Mouse (Mus musculus) frontal cortex, adult 2 months (tissue): ENCODE results near the gene BC067074. TPM values are rescaled to one million over a fixed set of nuclear protein-coding genes. Genes with fewer than 3 reads are reported as not detected.
"Not testable (repeated sequence)": the region's sequence is repeated elsewhere in the genome, so short reads cannot be mapped to it uniquely, and the experiment has no call there.

Experiments used
- DNase-seq, 2 experiments: peaks; one replicate each; pipeline ENCODE4 v3.0.0; 2022; ENCODE audit warnings: low spot score in 1 of 2; ENCODE audit errors: extremely low spot score in 1 of 2
- polyA plus RNA-seq: library from polyadenylated mRNA; depleted of rRNA; stranded (reverse); fragments of >200 nt; gene quantifications from 2 replicates; pipeline ENCODE4 v1.2.3, GENCODE M21; 2012

BC067074 gene
- polyA plus RNA-seq, 1 experiment = 1.8 TPM

DNA sequence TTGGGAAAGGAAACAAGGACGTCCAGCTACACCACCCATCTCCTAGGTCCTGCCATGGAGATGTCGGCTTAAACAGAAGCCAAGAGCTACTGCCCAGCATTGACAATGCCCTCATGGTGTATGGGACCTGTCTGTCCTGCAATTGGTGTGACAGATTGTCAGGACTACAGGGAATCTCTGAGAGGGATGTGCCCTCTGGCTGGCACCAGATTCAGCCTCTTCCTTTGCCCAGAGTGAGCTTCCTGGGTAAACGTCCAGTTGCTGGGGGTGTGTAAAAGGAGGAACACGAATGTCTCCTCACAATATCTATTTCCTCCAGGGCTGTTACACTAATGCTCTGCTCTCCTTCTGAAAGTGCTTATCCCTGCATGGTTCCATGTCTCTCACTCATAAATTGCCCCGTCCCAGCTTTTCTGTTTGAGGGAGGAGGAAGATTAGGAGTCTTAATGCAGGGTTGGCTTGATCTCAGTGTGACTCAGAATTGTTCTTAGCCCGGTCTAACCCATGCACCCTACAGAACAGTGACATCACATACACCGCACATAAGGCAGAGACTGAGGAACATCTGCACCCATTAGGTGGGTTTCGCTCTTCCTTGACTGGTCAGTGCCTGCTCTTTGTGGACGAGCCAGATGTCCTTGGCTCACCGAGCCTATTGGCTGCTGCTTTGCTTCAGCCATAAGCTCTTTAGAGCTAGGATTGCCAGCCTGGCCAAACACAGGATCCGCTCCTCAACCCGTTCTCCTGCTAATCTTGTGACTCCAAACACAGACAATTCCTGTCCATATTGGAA lies 80.5 kb downstream of the BC067074 start:
- DNase-seq = no peak

DNA sequence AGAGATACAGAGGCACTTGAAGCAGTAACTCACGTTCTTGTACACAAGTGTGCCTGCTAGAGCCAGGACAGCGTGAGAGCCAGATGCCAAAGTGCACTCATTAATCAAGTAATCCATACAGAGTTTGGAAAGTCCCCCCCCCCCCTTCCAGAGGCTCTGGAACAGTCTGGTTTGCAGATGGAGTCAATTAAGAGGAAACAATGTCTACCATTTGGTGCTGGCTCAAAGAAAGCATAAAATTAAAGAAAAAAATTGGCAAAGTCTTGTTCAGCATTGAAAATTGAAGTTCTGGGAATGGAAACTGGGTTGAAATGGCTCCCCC lies 81.1 kb downstream of the BC067074 start:
- DNase-seq = no peak

DNA sequence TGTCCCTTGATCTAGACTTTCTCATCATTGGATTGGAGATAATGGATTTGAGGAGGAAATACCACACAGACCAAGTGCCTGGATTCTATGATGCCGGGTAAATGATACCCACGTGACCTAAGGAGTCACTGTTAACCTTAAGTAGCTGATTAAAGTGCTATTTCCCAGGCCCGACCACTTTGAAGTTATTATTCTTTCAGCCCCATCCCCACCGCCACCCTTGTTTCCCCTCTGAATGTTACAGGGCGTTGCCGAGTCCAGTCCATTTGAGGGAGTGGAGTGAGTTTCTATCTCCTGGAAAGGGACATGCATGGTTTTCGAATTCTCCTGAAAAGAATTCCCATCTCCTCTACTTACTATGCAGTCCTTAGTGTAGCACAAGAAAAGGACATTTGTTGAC lies 84.7 kb downstream of the BC067074 start:
- DNase-seq = no peak

DNA sequence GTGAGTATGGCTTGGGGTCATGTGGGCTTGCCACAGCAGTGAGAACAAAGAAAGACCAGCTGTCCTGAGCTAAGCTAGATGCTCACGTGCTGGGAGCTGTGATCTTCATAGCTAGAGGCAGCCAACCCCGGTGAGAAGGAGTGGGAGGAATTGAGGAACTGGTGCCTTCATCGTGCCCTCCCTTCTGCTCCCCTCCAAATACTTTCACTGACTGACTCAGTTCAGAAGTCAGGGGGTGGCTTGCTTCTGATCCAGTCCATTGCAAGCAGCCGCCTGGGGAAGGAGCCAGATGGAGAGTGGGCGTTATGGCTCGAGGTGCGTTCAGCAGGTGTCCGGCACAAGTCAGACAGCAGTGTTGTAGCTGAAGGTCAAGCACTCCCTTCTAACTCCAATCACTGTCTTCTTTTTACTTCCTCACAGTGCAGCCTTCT lies 86.0 kb downstream of the BC067074 start:
- DNase-seq = peak; percentile 16 to 62

DNA sequence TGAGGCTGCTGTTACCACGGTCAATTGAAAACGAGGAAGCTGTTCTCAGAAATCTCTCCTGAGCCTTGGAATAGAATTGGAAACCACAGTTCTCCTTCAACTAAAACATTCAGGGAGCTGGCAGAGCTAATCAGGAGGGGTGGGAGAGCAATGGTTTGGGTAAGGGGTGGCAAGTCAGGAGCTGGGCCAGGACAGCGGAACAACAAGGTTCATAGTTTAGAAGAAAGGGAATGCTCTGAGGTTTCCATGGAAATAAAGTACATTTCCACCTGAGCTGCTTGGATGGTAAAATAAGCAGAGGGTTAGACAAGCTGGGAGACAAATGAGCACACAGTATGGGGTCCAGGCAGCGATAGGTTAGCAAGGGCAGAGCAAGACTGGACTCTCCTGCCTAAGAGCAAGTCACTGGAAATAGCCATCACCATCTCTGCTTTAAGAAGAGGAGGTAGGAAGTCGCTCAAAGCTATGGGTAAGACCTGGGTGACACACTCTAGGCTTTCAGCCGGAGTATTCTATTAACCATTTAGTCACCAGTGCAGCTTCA lies 86.9 kb downstream of the BC067074 start:
- no peak for DNase-seq

DNA sequence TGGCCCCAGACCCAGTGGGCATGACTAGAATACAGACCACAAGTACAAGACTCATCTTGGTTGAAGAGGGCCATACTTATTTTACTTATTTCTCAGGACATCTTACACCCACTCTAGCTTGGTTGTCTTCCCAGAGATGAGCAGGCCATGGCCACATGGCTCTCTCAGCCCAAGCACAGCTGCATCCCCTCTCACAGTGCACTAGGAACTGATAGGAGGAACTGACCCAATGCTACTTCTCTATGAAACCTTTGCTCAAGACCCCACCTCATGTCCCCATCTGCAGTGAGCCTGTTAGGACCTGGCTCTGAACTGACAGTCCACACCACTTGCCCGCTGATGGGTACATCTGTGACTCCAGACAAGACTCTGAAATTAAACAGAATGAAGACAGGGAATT lies 88.8 kb downstream of the BC067074 start:
- DNase-seq = peak in 1 of 2 experiments; percentile 7

DNA sequence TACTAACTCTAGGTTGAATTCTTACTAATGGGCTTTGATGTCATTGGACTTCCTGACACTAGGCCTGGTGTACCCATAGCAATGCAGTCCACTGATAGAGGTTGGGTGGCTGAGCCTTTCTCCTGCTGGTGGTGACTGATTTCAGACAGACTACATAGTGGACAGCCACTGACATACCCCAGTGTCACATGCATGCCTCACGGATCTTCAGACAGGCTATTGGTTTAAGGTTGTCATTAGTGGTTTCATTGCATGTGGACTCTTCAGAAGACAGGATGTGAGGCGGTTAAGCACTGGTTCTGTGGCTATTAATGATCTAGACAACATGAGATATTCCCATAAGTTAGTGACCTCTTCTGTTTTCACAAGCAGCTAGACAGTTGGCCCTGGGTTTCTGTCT lies 89.2 kb downstream of the BC067074 start:
- no peak for DNase-seq

DNA sequence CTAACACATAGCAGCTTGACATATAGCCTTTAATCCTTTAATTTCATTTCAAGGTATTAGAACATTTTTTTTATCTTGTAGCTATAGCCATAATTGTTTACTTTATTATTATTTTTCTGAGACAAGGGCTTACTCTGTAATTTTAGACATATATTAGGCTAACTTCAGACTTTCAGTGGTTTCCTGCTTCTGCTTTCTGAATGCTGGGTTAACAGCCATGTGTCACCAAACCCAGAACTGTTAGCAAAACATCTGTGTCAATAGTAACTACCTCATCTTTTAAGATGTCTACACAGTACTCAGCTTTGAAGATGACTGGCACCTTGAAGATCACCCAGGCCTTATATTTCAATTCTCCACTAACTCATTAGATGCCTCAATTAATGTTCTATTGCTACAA lies 89.8 kb downstream of the BC067074 start:
- DNase-seq = not testable (repeated sequence)

DNA sequence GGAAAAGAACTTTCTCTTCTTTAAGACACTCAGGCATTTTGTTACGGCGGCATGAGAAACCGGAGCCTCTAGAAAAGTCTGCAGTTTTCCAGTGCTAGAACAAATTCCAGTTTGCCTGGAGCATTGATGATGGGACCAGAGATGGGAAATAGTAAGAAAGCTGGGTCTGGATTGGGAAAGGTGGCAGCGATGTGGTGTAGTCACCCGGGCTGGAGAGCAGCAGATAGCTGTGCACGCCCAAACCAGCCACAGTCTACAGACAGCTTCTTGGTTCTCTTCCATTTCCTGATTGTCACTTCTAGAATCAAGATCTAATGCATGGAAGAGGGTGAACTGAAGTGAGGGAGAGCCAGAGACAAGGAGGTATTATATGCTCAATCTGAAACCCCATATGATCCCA lies 100.4 kb downstream of the BC067074 start:
- no peak for DNase-seq

DNA sequence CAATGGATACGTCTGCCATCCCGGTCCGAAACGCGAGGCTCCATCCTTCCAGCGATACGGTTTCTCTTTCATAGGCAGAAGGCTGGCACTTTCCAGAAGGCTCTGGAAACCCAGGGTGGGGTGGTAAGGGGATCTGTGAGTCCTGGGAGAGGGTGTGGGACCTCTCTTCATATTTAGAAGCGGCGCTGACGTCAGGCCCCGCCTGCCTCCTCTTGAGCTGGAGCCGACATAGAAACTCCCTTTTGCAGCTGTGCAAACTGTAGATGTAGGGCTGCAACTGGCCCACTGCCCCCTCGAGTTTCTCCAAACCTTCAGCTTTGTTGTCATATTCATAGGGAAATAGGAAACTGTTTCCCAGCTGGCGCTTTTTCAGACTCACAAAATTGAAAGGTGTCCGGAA lies 101.6 kb downstream of the BC067074 start:
- peak in 1 of 2 experiments; percentile 20 for DNase-seq

DNA sequence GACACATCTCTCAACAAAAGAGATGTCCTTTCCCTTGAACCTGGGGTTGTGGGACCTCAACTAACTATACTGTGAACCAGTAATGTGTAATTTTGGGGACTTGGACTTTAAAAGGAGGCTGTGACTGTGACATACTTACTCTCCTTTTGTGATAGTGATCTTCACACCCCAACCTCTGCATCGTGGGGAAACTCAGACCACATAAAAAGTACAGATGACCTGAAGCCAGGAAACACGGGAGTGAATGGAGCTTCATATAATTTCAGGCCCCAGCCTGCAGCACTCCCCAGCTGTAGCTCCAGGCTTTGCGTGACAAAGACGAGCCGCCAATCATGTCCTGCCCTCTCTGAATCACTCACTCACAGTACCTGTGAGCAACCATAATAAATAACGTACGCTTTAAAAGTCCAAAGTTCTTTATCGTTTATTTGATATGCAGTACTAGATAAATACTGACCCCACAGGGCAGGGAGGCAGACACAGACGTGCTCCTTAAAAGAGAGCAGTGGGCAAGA lies 104.1 kb downstream of the BC067074 start:
- DNase-seq = no peak

DNA sequence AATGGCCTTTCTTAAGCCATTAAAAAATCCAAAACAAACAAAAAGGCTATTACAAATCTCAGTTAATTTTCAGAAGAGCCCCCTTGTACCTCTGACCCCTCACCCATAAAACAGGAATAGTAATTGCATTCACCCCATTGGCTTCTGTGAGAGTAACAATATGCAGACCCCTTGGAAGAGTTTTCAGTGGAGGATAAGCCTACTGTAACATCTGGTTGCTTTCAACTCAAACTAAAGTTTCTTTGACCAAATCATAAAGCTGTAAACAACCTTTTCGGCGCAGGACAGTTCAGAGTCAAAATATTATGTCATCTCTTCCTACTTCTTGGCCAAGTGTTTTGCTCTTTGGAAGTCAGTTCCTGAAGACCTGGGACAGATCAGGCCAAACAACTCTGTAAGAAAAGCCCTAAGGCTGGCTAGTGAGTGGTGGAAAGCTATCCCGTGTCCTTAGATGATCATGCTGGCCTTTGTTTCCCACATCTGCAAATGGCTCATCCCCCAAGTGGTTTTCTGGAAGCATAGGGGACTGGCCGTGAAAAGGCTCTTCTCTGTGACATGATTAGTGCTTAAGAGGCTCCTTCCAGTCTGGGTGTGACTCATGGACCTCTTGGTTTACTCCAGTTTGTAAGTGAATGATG lies 108.5 kb downstream of the BC067074 start:
- DNase-seq = no peak

DNA sequence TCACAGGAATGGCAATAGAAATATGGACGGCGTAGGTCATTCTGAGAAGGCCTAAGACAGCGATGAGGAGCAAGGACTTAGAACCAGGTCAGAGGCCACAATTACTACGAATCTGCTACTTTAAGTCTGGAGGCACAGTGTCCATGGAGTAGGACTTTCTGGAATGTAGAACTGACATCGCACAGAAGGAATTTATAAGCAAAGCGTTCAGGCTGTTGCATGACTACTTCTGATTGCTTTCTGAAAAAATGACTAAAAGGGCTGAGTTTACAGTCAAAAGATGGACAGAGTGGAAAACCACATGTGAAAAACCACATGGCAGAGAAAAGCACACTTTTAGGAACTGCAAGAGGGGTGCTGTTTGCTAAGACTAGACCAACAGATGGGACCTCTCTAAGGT lies 110.7 kb downstream of the BC067074 start:
- DNase-seq = no peak

DNA sequence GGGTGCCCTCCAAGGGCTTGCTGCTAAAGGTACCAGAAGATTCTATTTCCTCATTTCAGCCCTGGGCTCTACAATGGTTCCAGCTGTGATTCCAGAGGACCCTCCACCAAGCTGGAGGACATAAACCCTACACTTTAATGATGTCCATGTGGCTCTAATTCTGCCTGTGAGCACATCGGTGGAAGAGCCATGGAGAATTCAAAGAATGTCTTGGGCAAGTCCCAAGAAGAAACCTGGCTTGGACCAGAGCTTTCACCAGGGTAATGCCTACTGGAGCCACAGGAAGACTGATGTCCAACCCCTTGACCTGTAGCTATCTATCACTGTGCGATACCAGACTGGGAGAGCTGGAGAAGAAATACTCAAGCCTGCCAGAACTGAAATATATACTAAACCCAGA lies 111.2 kb downstream of the BC067074 start:
- DNase-seq = no peak

DNA sequence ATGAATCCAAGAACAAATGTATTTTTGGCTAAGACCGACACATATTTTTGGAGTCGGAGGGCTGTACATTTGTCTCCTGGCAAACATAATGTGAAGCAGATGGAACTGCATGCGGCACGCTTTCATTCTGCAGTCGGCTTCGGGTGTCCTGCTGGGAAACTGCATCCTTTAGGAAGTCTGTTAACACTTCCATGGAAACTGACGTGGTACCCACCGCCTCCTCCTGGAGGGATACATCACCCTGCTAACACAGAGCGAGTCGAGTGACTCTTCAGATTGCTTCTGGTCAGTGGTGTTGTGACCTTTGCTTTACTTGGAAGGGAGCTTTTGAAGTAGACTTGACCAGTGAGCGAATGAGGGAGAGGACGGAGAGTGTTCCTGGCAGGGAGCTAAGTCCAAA lies 117.0 kb downstream of the BC067074 start:
- peak; percentile 44 to 73 for DNase-seq

DNA sequence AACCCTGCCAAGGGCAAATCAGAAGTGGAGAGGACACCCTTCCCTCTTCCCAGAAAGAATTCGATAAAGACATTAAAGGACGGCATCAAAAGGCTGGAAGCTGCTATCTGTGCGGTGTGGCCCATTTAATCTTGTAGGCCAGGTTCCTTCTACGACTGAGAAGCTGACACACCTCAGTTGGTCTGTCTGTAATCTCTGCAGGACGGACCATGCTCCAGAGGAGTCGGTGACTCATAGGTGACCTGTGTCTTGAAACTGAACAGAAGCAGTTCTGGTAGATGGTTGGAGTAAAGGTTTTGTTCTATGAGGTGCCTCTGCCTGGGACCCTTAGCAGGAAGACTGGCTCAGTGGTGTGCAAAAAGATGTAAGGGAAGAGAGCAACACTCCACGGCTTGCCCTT lies 122.6 kb downstream of the BC067074 start:
- DNase-seq = no peak

DNA sequence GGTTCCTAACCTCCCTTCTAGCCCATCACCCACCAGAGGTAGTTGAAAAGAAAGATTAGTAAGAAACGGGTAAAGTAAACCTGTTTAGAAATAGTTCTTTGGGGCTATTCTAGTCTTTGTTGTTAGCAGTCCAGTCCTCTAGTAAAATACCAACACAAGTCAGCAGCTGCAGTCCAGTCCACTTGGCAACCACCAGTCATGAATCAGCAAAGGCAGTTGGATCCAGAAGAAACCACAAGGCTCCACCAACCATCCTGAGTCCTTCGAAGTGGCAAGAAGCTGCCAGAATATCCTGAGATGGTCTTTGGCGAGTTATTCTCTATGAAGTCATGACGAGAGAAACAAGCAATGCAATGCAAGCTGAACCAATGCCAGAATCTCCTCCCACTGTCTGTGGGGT lies 124.0 kb downstream of the BC067074 start:
- no peak for DNase-seq

DNA sequence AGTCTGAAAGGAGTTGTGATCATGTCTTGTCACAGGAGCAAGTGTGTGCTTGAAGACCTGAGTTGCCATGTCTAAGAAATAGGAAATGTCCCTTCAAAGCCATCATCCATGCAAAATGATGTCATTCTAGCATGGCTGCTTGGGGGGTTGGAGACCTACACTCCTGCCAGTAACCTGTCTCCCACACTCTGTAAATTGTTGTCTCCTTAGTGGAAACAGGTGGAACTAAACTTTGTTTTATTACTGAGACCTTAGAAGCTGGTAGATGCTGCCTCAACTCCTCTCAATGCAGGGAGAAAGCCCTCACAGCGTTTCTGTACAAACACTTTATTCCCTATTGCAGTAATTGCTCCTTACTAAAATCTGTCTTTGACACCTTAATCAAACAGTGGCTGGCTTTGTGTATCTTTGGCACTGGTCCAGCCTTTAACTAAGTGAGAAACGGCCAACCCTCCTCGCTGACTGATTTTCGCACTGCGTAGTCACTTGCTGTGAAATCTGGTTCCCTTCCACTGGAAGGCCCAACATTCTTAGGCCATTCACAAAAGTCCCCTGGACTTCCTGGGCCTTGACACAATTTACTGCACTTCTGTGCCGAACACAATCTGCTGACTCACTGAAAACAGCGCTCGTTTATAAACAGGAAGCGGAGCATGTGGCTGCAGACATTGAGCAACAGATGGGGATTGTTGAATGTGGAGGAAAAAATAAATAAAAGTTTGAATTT lies 125.0 kb downstream of the BC067074 start:
- peak; percentile 21 to 36 for DNase-seq

DNA sequence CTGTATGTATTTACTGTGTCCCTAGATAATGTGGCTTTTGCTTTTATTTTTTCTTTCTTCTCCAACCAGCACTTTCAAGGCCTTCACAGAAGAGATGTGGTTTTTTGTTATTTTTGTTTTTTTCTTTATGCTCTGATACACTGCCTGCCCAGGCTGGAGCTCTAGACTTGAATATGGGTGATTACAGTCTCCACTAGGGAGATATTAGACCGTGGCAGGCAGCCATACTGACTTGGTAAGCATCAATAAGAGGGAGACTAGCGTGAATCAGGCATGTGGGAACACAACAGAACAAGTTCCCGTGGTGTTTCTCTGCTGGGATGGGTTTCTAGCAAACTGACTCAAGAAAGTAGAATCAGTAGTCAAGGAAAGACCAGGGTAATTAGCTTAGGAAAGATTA lies 125.7 kb downstream of the BC067074 start:
- no peak for DNase-seq

DNA sequence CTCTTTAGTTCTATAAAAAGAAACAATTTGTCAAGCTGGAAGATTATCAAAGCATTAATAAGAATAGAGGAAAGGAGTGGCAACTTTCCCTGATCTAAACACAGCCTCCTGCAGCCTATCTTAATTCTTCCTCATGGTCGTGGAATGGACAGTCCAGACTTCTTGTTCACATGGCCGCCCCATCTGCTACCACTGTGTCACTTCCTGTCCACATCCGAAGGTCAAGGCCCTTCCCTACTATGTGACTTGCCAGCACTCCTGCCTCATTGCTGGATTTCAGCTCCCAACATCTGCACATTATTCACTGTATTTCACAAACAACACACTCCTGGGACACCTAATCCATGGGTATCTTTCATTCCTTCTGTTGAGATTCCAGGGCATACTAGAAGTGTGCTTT lies 128.5 kb downstream of the BC067074 start:
- DNase-seq = no peak

DNA sequence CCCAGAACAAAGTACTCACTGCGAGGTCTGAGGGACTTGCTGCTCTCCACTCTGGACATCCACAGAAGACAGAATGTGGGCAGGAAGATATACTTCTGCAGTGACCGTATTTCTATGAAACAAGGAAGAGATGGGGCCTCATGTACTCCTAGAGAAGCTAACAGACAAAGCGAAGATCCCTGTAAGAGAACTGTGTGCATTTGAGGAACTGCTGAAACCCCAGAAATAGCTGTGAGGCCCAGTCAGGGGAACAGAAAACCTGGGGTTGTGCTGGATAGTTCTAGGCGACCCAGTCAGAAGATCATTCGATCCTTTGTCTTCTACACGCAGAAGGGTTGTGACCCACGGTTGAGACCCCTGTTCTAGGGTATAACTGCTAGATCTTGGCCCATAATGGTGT lies 130.9 kb downstream of the BC067074 start:
- no peak for DNase-seq
